Mouse (Mus musculus) effector memory CD4-positive, alpha-beta T cell, adult 7 months (primary cell): ENCODE data around the gene Cdca3. TPM values are rescaled to one million over a fixed set of nuclear protein-coding genes. Genes with fewer than 3 reads are reported as not detected.

Experiments used
- polyA plus RNA-seq: library from polyadenylated mRNA; unstranded; fragments of 100-300 nt; shearing (Covaris generic); gene quantifications from one replicate; pipeline ENCODE4 v1.2.1, GENCODE M21; 2017

The Cdca3 gene
- polyA plus RNA-seq: 3.2 TPM

GRCm38 (mm10) chr6:124828868-124829798 lies at the start of gene Cdca3, which contains the start of gene Usp5:
TSS of gene Cdca3 (plus strand) at chr6:124829547.
TSS of gene Usp5 (minus strand) at chr6:124829484.

GRCm38 (mm10) chr6:124808358-124809012 lies 20.9 kb upstream of the Cdca3 start, which contains the start of gene Spsb2:
TSS of gene Spsb2 (plus strand) at chr6:124808661.

GRCm38 (mm10) chr6:124813933-124814332 lies 15.4 kb upstream of the Cdca3 start, which contains the start of gene Tpi1:
TSS of gene Tpi1 (minus strand) at chr6:124814296.

GRCm38 (mm10) chr6:124840241-124841167 lies 11.2 kb downstream of the Cdca3 start, which contains the start of gene Gnb3:
TSS of gene Gnb3 (minus strand) at chr6:124840275.

GRCm38 (mm10) chr6:124856916-124857839 lies 27.8 kb downstream of the Cdca3 start, which contains the start of gene P3h3:
TSS of gene P3h3 (minus strand) at chr6:124857752.

GRCm38 (mm10) chr6:124863658-124864298 lies 34.4 kb downstream of the Cdca3 start, which contains the start of gene Gpr162:
TSS of gene Gpr162 (minus strand) at chr6:124863983.

Other genes with a start within 250 kb of the Cdca3 start
- not detected for gene C1s2, start 193.5 kb upstream of the Cdca3 start, polyA plus RNA-seq
- 24.7 TPM for gene Lpcat3, start 166.5 kb upstream of the Cdca3 start, polyA plus RNA-seq
- gene Emg1, start 117.4 kb upstream of the Cdca3 start, polyA plus RNA-seq: 304 TPM
- 134 TPM for gene Phb2, start 117.2 kb upstream of the Cdca3 start, polyA plus RNA-seq
- 292 TPM for gene Ptpn6, start 90.8 kb upstream of the Cdca3 start, polyA plus RNA-seq
- gene Grcc10, start 88.2 kb upstream of the Cdca3 start, polyA plus RNA-seq: 328 TPM
- gene Gm45234, start 73.5 kb upstream of the Cdca3 start, polyA plus RNA-seq: not detected
- gene Atn1, start 73.0 kb upstream of the Cdca3 start, polyA plus RNA-seq: 15.0 TPM
- gene Eno2, start 59.9 kb upstream of the Cdca3 start, polyA plus RNA-seq: 2.6 TPM
- 6.4 TPM for gene Lrrc23, start 49.8 kb upstream of the Cdca3 start, polyA plus RNA-seq
- gene Spsb2, start 20.9 kb upstream of the Cdca3 start, polyA plus RNA-seq: 1.8 TPM
- 98.4 TPM for gene Tpi1, start 15.3 kb upstream of the Cdca3 start, polyA plus RNA-seq
- 69.2 TPM for gene Usp5, start 63 bp upstream of the Cdca3 start, polyA plus RNA-seq
- not detected for gene Gnb3, start 10.7 kb downstream of the Cdca3 start, polyA plus RNA-seq
- gene P3h3, start 28.2 kb downstream of the Cdca3 start, polyA plus RNA-seq: not detected
- not detected for gene Gpr162, start 34.4 kb downstream of the Cdca3 start, polyA plus RNA-seq
- 584 TPM for gene Cd4, start 58.7 kb downstream of the Cdca3 start, polyA plus RNA-seq
- gene Lag3, start 82.2 kb downstream of the Cdca3 start, polyA plus RNA-seq: not detected
- gene Ptms, start 90.6 kb downstream of the Cdca3 start, polyA plus RNA-seq: 4.5 TPM
- gene Mlf2, start 101.8 kb downstream of the Cdca3 start, polyA plus RNA-seq: 126 TPM
- 38.9 TPM for gene Cops7a, start 136.0 kb downstream of the Cdca3 start, polyA plus RNA-seq
- not detected for gene Pianp, start 167.1 kb downstream of the Cdca3 start, polyA plus RNA-seq
- 55.9 TPM for gene Zfp384, start 179.6 kb downstream of the Cdca3 start, polyA plus RNA-seq
- 49.3 TPM for gene Ing4, start 210.2 kb downstream of the Cdca3 start, polyA plus RNA-seq
- gene Acrbp, start 220.1 kb downstream of the Cdca3 start, polyA plus RNA-seq: 7.8 TPM
- gene Lpar5, start 238.4 kb downstream of the Cdca3 start, polyA plus RNA-seq: 7.1 TPM